Mouse (Mus musculus): ENCODE data around the gene Acot12. TPM values are rescaled to one million over a fixed set of nuclear protein-coding genes. Genes with fewer than 3 reads are reported as not detected.
"Not testable (repeated sequence)": the region's sequence is repeated elsewhere in the genome, so short reads cannot be mapped to it uniquely, and the experiment has no call there.

The Acot12 gene
- polyA plus RNA-seq, 1 experiment: 0.13 TPM

DNA sequence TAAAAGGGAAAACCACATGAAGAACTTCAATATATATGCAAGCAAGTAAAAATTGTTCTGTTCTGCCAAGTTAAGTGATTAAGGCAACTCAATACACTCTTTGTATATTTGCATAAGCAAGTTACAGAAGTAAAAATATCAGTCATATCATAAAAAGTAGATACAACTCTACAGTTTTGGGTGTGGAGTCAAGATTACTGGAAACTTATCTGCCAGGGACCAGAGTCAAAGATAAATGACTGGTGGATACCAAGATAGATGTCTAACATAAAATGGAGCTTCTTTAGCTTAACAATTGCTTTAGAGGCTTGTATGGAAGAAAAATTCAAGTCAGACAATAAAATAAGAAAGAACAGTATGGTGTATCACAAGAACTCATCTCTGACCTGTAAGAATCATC lies 13.4 kb downstream of the Acot12 start:
- TF ChIP-seq POLR2A (IDR thresholded peaks at IDR 0.05; ENCODE audit: extremely low read depth, insufficient read depth, low read length) (no peak), CTCF (IDR thresholded peaks at IDR 0.05; ENCODE audit: extremely low read depth, insufficient read depth, low read length) (no peak)
- no peak overlapping the region for H3K27ac ChIP-seq (ENCODE audit: insufficient read depth, low read length)
- H3K4me1 ChIP-seq (ENCODE audit: control insufficient read depth, insufficient read depth, low read length): no peaks in the 10 kb centered on the region
- no peak overlapping the region for H3K4me3 ChIP-seq (ENCODE audit: insufficient read depth, low read length)

DNA sequence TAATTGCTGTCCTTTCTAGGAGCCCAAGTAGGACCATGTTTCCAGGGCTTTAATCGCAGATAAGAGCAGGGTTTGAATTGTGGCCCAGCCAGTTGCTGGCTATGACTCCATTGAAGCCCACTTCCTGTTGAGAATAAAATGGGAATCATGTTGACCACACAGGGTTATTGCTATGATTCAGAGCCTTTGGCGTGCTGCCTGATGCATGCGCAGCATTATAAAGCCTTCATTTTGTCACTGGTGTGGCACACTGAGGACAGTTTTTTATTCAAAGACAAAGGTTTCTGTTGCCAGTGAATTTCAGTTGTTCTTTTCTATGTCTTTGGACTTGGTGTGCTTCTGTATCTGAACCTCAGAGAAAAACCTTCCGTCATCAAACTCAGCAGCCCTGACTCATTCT lies 14.9 kb downstream of the Acot12 start:
- no peaks in the 10 kb centered on the region for H3K4me1 ChIP-seq (ENCODE audit: control insufficient read depth, insufficient read depth, low read length)
- H3K27ac ChIP-seq (ENCODE audit: insufficient read depth, low read length): no peak overlapping the region
- no peak overlapping the region for H3K4me3 ChIP-seq (ENCODE audit: insufficient read depth, low read length)
- no peak for TF ChIP-seq CTCF (IDR thresholded peaks at IDR 0.05; ENCODE audit: extremely low read depth, insufficient read depth, low read length)
- TF ChIP-seq POLR2A (IDR thresholded peaks at IDR 0.05; ENCODE audit: extremely low read depth, insufficient read depth, low read length): no peak

DNA sequence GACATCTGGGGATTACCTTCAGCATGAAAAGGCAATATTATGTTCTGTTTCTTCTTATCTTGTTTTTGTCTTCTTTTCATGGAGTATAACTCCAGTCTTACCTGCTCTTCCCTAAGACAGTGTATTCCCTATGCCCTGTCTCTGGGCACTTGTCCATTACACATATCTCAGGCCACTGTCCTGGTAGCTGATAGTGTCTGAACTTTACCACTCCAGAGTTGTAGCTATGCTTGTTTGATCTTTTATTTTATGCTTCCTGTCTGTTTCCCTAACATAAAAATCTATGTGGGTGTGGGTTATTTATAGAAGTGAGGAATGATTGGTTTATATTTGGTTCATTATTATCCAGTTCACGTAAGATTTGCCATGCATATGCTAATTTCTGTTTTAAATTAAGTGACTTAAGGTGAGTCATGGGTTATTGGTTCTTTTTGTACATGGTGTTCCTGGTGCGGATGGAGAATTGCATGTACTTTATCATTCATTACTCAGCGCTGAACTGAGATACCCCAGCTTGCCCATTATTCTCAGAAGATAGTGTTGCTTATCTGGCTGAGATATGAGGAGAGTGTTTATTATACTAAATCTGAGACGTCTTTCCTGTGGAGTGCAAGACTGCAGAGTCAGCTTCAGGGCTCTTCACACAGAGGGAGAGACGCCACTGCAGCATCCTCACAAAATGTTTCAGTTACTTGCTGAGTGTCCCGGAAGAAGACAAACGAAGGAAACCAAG lies 17.2 kb downstream of the Acot12 start:
- Histone ChIP-seq H3K4me1 (ENCODE audit: control insufficient read depth, insufficient read depth, low read length) (no peaks in the 10 kb centered on the region), H3K4me3 (ENCODE audit: insufficient read depth, low read length) (no peak overlapping the region), H3K27ac (ENCODE audit: insufficient read depth, low read length) (no peak overlapping the region)
- TF ChIP-seq POLR2A (IDR thresholded peaks at IDR 0.05; ENCODE audit: extremely low read depth, insufficient read depth, low read length) (no peak), CTCF (IDR thresholded peaks at IDR 0.05; ENCODE audit: extremely low read depth, insufficient read depth, low read length) (no peak)

DNA sequence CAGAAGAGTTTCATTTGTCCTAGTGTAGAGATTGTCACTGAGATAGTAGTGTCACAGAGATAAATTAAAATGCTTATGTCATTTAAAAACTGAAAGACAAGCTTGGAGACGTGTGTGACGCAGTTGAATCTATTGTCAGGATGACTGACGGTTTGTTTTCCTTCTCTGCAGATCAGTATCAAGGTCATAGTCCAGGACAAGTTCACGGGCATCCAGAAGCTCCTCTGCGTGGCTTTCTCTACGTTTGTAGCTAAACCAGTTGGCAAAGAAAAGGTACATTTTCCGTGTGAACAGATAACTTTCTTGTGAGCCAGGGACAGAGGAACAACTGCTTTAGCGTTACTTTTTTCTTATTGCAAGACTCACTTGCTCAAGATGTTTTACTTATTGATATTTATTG lies 18.5 kb downstream of the Acot12 start:
- TF ChIP-seq CTCF (IDR thresholded peaks at IDR 0.05; ENCODE audit: extremely low read depth, insufficient read depth, low read length) (no peak), POLR2A (IDR thresholded peaks at IDR 0.05; ENCODE audit: extremely low read depth, insufficient read depth, low read length) (no peak)

DNA sequence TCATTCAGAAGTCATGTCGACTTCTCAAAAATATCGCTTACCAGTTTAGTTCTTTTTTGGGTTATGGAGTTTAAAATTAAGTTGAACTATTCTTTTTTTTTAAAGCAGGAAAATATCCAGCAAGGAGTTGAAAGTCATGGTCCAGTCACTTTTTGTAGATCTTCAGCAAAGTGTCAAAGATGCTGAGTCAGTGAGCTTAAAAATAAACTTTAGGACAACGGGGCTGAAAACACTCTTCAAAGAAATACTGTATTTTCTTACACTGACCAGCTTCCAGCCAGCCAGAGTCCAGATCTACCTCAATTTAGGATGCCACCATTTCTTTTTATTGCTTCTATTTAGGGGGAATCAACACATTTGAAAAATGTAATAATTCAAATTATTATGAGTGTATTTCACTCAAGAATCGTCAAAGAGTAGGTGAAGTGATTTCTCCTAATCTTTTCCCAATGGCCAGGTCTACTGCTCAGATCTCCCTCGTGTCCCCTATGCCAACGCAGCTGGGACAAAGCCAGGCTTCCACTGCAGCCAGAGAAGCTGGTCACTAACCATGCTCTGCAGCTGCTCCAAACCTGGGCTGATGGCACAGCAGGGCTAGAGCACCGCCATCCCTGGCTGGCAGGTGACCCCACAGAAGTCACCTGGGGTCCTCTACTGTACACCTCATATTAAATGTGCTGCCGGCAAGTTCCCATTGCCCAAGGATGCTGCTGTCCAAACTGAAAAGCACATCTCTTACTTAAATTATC lies 19.2 kb downstream of the Acot12 start:
- Histone ChIP-seq H3K4me1 (ENCODE audit: control insufficient read depth, insufficient read depth, low read length) (no peaks in the 10 kb centered on the region), H3K27ac (ENCODE audit: insufficient read depth, low read length) (no peak overlapping the region), H3K4me3 (ENCODE audit: insufficient read depth, low read length) (no peak overlapping the region)
- no peak for TF ChIP-seq CTCF (IDR thresholded peaks at IDR 0.05; ENCODE audit: extremely low read depth, insufficient read depth, low read length)
- no peak for TF ChIP-seq POLR2A (IDR thresholded peaks at IDR 0.05; ENCODE audit: extremely low read depth, insufficient read depth, low read length)

More for the DNA sequence above, 18.5 kb downstream of the Acot12 start:
- H3K27ac ChIP-seq (ENCODE audit: insufficient read depth, low read length): no peak overlapping the region
- H3K4me1 ChIP-seq (ENCODE audit: control insufficient read depth, insufficient read depth, low read length): no peaks in the 10 kb centered on the region
- no peak overlapping the region for H3K4me3 ChIP-seq (ENCODE audit: insufficient read depth, low read length)

DNA sequence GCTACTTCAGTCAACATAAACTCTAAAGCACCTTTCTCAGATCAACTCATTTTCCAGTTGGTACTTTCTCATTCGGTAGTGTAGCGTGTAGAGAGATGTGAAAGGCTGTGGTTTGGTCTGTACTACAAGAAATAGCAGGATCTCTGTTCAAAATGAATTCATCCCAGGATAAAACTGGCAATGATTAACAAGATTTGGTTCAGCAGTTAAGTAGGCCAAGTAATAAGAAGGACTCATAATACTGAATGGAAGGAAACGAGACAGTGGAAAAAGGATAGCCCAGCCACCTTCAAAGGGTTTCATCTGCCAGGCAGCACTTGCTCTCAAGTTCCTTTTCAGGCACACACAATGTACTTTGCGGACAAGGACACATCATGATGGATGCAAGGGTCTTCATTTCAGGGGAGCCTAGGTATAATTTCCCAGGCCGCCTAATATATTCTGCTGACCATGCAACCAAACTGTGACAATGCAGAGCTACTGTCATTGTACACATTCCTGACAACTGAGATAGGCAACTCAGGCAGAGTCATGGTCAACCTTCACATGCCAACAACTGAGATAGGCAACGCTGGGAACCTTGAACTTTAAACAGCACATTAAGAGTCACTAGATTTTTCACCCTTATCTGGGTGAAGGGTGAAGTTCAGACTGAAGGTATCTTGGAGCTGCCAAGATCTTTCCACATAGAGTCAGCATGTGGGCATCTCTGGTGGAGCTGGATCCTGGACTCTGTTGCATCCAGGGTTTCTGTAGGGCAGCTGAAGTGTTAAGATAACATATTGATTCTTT lies 20.5 kb downstream of the Acot12 start:
- TF ChIP-seq CTCF (IDR thresholded peaks at IDR 0.05; ENCODE audit: extremely low read depth, insufficient read depth, low read length) (no peak), POLR2A (IDR thresholded peaks at IDR 0.05; ENCODE audit: extremely low read depth, insufficient read depth, low read length) (no peak)
- Histone ChIP-seq H3K4me3 (ENCODE audit: insufficient read depth, low read length) (no peak overlapping the region), H3K4me1 (ENCODE audit: control insufficient read depth, insufficient read depth, low read length) (no peaks in the 10 kb centered on the region), H3K27ac (ENCODE audit: insufficient read depth, low read length) (no peak overlapping the region)

DNA sequence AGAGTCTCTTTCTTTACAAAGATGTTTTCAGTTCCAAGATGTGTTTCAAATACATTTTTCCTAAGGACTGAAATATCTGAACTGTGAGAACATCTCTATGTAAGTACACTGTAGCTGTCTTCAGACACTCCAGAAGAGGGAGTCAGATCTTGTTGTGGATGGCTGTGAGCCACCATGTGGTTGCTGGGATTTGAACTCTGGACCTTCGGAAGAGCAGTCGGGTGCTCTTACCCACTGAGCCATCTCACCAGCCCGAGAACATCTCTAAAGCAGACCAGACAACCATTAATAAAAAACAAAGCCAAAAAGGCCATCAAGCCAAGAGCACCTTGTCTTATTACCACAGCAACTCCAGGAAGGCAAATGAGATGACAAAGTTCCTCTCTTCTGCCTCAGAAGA lies 22.3 kb downstream of the Acot12 start:
- not testable (repeated sequence) for H3K27ac ChIP-seq (ENCODE audit: insufficient read depth, low read length); H3K4me1 ChIP-seq (ENCODE audit: control insufficient read depth, insufficient read depth, low read length); H3K4me3 ChIP-seq (ENCODE audit: insufficient read depth, low read length)

DNA sequence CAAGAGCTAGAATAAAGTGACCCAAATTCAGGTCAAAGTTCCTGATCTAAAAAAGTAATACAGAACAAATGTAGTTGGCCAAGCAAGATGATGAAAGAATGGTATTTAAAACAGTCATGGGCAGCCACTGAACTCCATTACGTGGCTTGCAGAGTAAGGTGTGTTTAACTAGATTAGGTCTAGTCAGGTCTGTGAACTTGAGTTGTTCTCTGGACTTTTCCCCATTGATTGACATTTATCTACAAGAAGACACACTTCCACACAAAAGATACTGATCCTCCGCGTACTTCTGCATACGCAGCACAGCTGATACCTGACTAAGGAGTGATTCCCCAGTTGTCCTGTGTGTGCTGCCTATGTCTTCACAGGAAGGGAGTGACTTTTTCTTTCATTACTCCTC lies 24.3 kb downstream of the Acot12 start:
- TF ChIP-seq CTCF (IDR thresholded peaks at IDR 0.05; ENCODE audit: extremely low read depth, insufficient read depth, low read length) (no peak), POLR2A (IDR thresholded peaks at IDR 0.05; ENCODE audit: extremely low read depth, insufficient read depth, low read length) (no peak)
- Histone ChIP-seq H3K4me3 (ENCODE audit: insufficient read depth, low read length) (no peak overlapping the region), H3K4me1 (ENCODE audit: control insufficient read depth, insufficient read depth, low read length) (no peaks in the 10 kb centered on the region), H3K27ac (ENCODE audit: insufficient read depth, low read length) (no peak overlapping the region)

DNA sequence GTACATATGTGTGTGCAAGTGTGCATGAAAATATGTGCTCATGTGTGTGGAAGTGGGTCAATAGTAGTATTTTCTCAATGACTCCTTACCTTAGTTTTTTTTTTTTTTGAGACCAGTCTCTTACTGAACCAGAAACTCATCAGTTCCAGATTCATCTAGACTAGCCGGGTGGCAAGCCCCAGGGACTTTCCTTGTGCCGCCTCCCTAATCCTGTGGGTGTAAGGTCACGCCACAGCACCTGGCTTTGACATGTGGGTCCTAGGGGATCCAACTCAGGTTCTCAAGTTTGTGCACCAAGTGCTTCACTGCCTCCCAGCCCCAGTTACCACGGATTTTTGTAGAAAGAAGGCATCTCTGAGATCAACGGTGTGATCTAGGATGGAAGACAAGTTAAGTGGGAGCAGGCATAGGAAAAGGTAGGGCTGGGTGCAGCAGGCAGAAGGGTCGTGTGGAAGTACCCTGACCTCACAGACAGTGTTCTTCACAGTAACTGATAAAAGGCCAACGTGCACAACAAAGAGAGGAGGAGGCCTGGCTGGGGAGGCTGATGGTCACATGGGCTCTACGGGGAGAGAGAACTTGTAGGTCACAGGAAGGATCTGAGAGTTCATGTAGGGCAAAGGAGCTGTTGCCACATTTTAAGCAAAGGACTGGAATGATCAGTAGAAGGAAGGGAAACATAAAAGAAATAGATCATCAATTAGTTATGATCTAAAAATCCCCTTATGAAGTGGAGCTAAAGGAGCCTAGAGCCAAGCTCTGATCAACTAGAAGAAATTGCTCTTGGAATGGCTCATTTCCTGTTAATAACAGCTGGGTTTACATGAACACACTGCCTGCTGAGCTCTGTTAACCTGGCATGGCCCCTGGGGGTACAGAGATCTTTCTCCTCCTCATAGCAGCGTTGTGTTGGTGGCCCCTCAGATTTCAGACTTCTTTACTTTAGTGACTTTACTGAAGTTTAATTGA lies 27.7 kb downstream of the Acot12 start:
- TF ChIP-seq POLR2A (IDR thresholded peaks at IDR 0.05; ENCODE audit: extremely low read depth, insufficient read depth, low read length): no peak
- no peak for TF ChIP-seq CTCF (IDR thresholded peaks at IDR 0.05; ENCODE audit: extremely low read depth, insufficient read depth, low read length)
- Histone ChIP-seq H3K4me3 (ENCODE audit: insufficient read depth, low read length) (no peak overlapping the region), H3K27ac (ENCODE audit: insufficient read depth, low read length) (no peak overlapping the region), H3K4me1 (ENCODE audit: control insufficient read depth, insufficient read depth, low read length) (no peaks in the 10 kb centered on the region)
